Mouse (Mus musculus) spleen, postnatal 36 days (tissue): ENCODE measurements around the gene Olfr1351.
"Not testable (repeated sequence)": the region's sequence is repeated elsewhere in the genome, so short reads cannot be mapped to it uniquely, and the experiment has no call there.

ENCODE experiments used
- DNase-seq, 2 experiments: peaks; one replicate each; pipeline ENCODE4 v3.0.0; 2022; ENCODE audit warnings: low spot score in 2 of 2, mixed read lengths in 1 of 2

Gene Olfr1351

GRCm38 (mm10) chr10:79012172-79012571, at the start of gene Olfr1351:
Gene Olfr1351, plus strand, starts transcription at chr10:79012472.
- no peak for DNase-seq

GRCm38 (mm10) chr10:78963009-78963408, 49.3 kb upstream of the Olfr1351 start, which contains the start of gene Olfr1353:
Gene Olfr1353, plus strand, starts transcription at chr10:78963309.
- DNase-seq, result not testable (repeated sequence)

- no peak for DNase-seq
Measured at GRCm38 (mm10) chr10:78980750-78981149, 31.5 kb upstream of the Olfr1351 start, which contains the start of gene Olfr1352. Gene Olfr1352, plus strand, starts transcription at chr10:78981050.

- DNase-seq, result no peak
Measured at GRCm38 (mm10) chr10:79028441-79028840, 16.2 kb downstream of the Olfr1351 start, which contains the start of gene Olfr57. Gene Olfr57, plus strand, starts transcription at chr10:79028741.

- DNase-seq, result not testable (repeated sequence)
Measured at GRCm38 (mm10) chr10:79042457-79042856, 30.2 kb downstream of the Olfr1351 start.

- not testable (repeated sequence) for DNase-seq
Measured at GRCm38 (mm10) chr10:79057370-79057769, 45.1 kb downstream of the Olfr1351 start.
